Mouse (Mus musculus) liver, adult 2 months (tissue): ENCODE data around the gene Ccdc103. TPM values are rescaled to one million over a fixed set of nuclear protein-coding genes. Genes with fewer than 3 reads are reported as not detected.
A peak's percentile ranks its signal among the peaks of the same experiment; 100 is the strongest.

Experiments
- DNase-seq: peaks from one replicate; pipeline ENCODE4 v3.0.0-alpha.2; 2011; ENCODE audit warnings: low read depth, low spot score; ENCODE audit errors: extremely low read depth
- H3K27ac ChIP-seq: fragments of 200-500 bp; replicated peaks from 2 replicates; pipeline ENCODE4 v1.5.1; 2012; ENCODE audit warnings: low read depth, mild to moderate bottlenecking, control low read depth, inconsistent platforms, low read length; ENCODE audit not compliant: insufficient read depth
- H3K27me3 ChIP-seq: fragments of 200-500 bp; 2 replicates; pipeline ENCODE4 v1.6.1; 2012; ENCODE audit warnings: mild to moderate bottlenecking, moderate library complexity, low read length, inconsistent platforms; ENCODE audit not compliant: control insufficient read depth, insufficient read depth
- H3K36me3 ChIP-seq: fragments of 200-500 bp; 2 replicates; pipeline ENCODE4 v1.6.1; 2012; ENCODE audit warnings: low read length, inconsistent platforms; ENCODE audit not compliant: control insufficient read depth, insufficient read depth
- H3K4me1 ChIP-seq: fragments of 200-500 bp; 2 replicates; pipeline ENCODE4 v1.6.1; 2011; ENCODE audit warnings: low read length; ENCODE audit not compliant: control insufficient read depth, insufficient read depth
- H3K4me3 ChIP-seq: fragments of 200-500 bp; 2 replicates; pipeline ENCODE4 v1.5.1; 2011; ENCODE audit warnings: low read depth, mild to moderate bottlenecking, control low read depth, low read length, moderate library complexity; ENCODE audit not compliant: insufficient read depth
- H3K79me2 ChIP-seq: fragments of 200-500 bp; 2 replicates; pipeline ENCODE4 v1.6.1; 2012; ENCODE audit warnings: inconsistent platforms, mild to moderate bottlenecking, low read length, moderate library complexity; ENCODE audit not compliant: control insufficient read depth, insufficient read depth
- H3K9ac ChIP-seq: fragments of 200-500 bp; 2 replicates; pipeline ENCODE4 v1.6.1; 2012; ENCODE audit warnings: low read depth, mild to moderate bottlenecking, control low read depth, inconsistent platforms, low read length
- CTCF ChIP-seq: fragments of 200-500 bp; IDR thresholded peaks from 2 replicates; pipeline ENCODE4 v1.5.1; 2011; ENCODE audit warnings: low read depth, low read length, control low read depth
- POLR2A ChIP-seq: fragments of 200-500 bp; IDR thresholded peaks from 2 replicates; pipeline ENCODE4 v1.6.1; 2011; ENCODE audit warnings: low read length, control low read depth; ENCODE audit not compliant: insufficient read depth; ENCODE audit errors: extremely low read depth
- WGBS: fragments of 180-500 bp; shearing (Covaris S2); methylation state at CpG from one replicate; pipeline ENCODE4 v1.1.7; 2018; 5-methylcytosine and 5-hydroxymethylcytosine counted together
- polyA plus RNA-seq: library from polyadenylated mRNA; depleted of rRNA; stranded (reverse); fragments of >200 nt; gene quantifications from 2 replicates; pipeline ENCODE4 v1.2.3, GENCODE M21; 2012
- total RNA-seq: library from RNA; depleted of rRNA; stranded (reverse); fragments of >200 nt; gene quantifications from 2 replicates; pipeline ENCODE4 v1.2.3, GENCODE M21; 2014

Ccdc103 gene
- total and polyA plus RNA-seq, 2 experiments, result 0.06 to 0.09 TPM

DNA sequence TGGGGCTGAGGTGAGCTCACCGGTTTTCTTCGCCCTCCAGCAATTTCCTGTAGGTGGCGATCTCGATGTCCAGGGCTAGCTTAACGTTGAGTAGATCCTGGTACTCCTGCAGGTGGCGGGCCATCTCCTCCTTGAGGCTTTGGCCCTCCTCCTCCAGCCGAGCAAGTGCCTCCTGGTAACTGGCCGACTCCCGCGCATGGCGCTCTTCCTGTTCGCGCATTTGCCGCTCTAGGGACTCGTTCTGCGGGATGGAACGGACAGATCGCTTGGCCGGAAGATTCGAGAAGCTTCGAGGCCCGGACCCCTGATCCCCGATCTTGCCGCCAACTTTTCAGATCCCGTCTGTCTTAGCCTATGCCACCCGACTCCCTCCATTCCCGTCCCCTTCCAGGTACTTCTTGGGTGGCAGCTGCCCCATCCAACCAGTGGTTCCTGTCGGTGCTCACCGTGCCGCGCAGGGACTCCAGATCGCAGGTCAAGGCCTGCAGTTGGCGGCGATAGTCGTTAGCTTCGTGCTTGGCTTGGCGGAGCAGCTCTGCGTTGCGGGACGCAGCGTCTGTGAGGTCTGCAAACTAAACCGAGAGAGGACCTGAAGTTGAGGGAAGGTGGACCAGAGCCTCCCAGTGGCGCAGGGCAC is 12.1 kb downstream of the Ccdc103 start:
- H3K4me1 ChIP-seq, result peaks cover 5% of the 10 kb centered on the region; the same call in 1 of the 2 replicates
- peak; percentile 39 for DNase-seq
- WGBS, result 4% methylated on average over 43 of the region's 43 CpGs
- peak overlapping the region; percentile 55 for H3K9ac ChIP-seq
- TF ChIP-seq CTCF (peak; percentile 75), POLR2A (no peak)
- peak overlapping the region; percentile 18; the same call in 1 of the 2 replicates for H3K4me3 ChIP-seq
- H3K27me3 ChIP-seq, result no peaks in the 10 kb centered on the region
- H3K79me2 ChIP-seq, result no peaks in the 10 kb centered on the region
- no peaks in the 10 kb centered on the region for H3K36me3 ChIP-seq
- no peak overlapping the region for H3K27ac ChIP-seq

DNA sequence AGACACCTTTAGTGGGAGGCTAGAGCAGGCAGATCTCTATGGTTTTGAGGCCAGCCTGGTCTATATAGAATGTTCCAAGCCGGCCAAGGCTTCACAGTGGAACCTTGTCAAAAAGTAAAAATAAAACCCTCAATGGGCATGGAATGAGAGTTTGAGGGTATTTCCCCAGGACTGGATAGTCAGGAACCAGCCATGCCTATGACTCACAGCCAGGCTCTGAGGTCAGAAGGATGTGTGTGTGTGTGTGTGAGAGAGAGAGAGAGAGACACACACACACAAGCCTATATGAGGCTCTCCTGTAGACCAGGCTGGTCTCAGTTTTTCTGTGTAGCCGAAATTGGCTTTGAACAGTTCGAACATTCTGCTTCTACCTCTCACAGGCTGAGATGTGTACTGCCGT is 13.7 kb downstream of the Ccdc103 start:
- no peaks in the 10 kb centered on the region for H3K79me2 ChIP-seq
- 87% methylated on average over 4 of the region's 4 CpGs for WGBS
- DNase-seq, result no peak
- H3K27ac ChIP-seq, result no peak overlapping the region
- no peak overlapping the region for H3K9ac ChIP-seq
- H3K4me3 ChIP-seq, result no peak overlapping the region
- peaks cover 5% of the 10 kb centered on the region; the same call in 1 of the 2 replicates for H3K4me1 ChIP-seq
- no peaks in the 10 kb centered on the region for H3K36me3 ChIP-seq
- no peaks in the 10 kb centered on the region for H3K27me3 ChIP-seq
- TF ChIP-seq CTCF, result no peak
- TF ChIP-seq POLR2A, result no peak

GRCm38 (mm10) chr11:102895779-102896178 is 14.8 kb downstream of the Ccdc103 start:
- no peaks in the 10 kb centered on the region for H3K36me3 ChIP-seq
- H3K27me3 ChIP-seq, result no peaks in the 10 kb centered on the region
- H3K4me1 ChIP-seq, result peaks cover 5% of the 10 kb centered on the region; the same call in 1 of the 2 replicates
- no peak for DNase-seq
- no peak overlapping the region for H3K27ac ChIP-seq
- WGBS, result 70% methylated on average over 9 of the region's 9 CpGs
- no peak overlapping the region for H3K9ac ChIP-seq
- H3K79me2 ChIP-seq, result no peaks in the 10 kb centered on the region
- H3K4me3 ChIP-seq, result no peak overlapping the region
- TF ChIP-seq CTCF (no peak), POLR2A (no peak)

GRCm38 (mm10) chr11:102896641-102897040 is 15.6 kb downstream of the Ccdc103 start:
- Histone ChIP-seq H3K27ac (no peak overlapping the region), H3K4me3 (no peak overlapping the region), H3K79me2 (no peaks in the 10 kb centered on the region), H3K9ac (no peak overlapping the region), H3K36me3 (no peaks in the 10 kb centered on the region), H3K27me3 (no peaks in the 10 kb centered on the region), H3K4me1 (peaks cover 5% of the 10 kb centered on the region; the same call in 1 of the 2 replicates)
- WGBS, result 73% methylated on average over 20 of the region's 20 CpGs
- no peak for TF ChIP-seq POLR2A
- no peak for TF ChIP-seq CTCF
- DNase-seq, result no peak

- Histone ChIP-seq H3K9ac (no peak overlapping the region), H3K27me3 (no peaks in the 10 kb centered on the region), H3K79me2 (no peaks in the 10 kb centered on the region), H3K36me3 (no peaks in the 10 kb centered on the region), H3K27ac (no peak overlapping the region), H3K4me3 (no peak overlapping the region), H3K4me1 (peaks cover 2% of the 10 kb centered on the region; the same call in 1 of the 2 replicates)
- WGBS, result 82% methylated on average over 9 of the region's 9 CpGs
- no peak for DNase-seq
- TF ChIP-seq CTCF (no peak), POLR2A (no peak)
Measured at GRCm38 (mm10) chr11:102898408-102898807, 17.4 kb downstream of the Ccdc103 start.

DNA sequence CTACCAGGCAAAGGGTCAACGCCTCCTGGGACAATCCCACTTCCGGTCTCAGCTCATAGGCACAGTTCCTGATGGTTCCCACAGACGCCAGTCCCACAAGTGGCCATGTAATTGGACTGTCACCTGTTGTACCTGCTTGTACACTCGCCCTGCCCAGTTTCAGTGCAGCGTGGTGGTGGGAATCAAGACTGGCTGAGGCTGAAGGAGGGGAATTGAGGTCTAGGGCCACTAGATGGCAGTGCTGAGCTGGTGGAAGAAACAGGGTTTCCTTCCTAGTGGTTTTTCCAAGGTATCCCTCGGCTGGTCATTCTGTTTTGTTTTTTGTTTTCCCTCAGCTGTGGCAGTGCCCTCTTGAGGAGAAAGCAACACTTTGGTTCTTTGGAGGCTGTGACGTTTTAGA is 19.8 kb downstream of the Ccdc103 start, which contains the start of gene Gfap:
TSS of gene Gfap (minus strand) at position 150 of the 400 bp plus-strand sequence.
- Histone ChIP-seq H3K27ac (no peak within 1 kb of the TSS), H3K36me3 (no peaks in the 10 kb centered on the region), H3K4me1 (no peaks in the 10 kb centered on the region), H3K9ac (no peak within 1 kb of the TSS), H3K4me3 (no peak within 1 kb of the TSS), H3K79me2 (no peaks in the 10 kb centered on the region), H3K27me3 (no peaks in the 10 kb centered on the region)
- no peak for TF ChIP-seq POLR2A
- TF ChIP-seq CTCF, result peak; percentile 93
- peak; percentile 49 for DNase-seq
- WGBS, result 8% methylated on average over 7 of the region's 7 CpGs
